Mouse (Mus musculus): ENCODE data around the gene Pgam2. TPM values are rescaled to one million over a fixed set of nuclear protein-coding genes. Genes with fewer than 3 reads are reported as not detected.
A peak's percentile ranks its signal among the peaks of the same experiment; 100 is the strongest.
"Not testable (repeated sequence)": the region's sequence is repeated elsewhere in the genome, so short reads cannot be mapped to it uniquely, and the experiment has no call there.

Gene Pgam2
- polyA plus RNA-seq, 1 experiment from 2014 or later: 1.2 TPM

- peaks cover 13% of the 10 kb centered on the region for H3K4me1 ChIP-seq
- H3K27me3 ChIP-seq: no peaks in the 10 kb centered on the region
- no peak overlapping the region for H3K4me2 ChIP-seq
- WGBS: 46% methylated on average over 1 of the region's 1 CpGs
- no peak for ATAC-seq
- H3K9ac ChIP-seq: no peak overlapping the region
- peaks cover 22% of the 10 kb centered on the region for H3K36me3 ChIP-seq (ENCODE audit: poor library complexity, severe bottlenecking)
- H3K9me3 ChIP-seq (replicated peaks): no peaks in the 10 kb centered on the region
- H3K4me3 ChIP-seq: no peak overlapping the region
- peak overlapping the region; percentile 19; the same call in 1 of the 2 replicates for H3K27ac ChIP-seq
These were observed 32.6 kb upstream of the Pgam2 start for GRCm38 (mm10) chr11:5836126-5836525.

DNA sequence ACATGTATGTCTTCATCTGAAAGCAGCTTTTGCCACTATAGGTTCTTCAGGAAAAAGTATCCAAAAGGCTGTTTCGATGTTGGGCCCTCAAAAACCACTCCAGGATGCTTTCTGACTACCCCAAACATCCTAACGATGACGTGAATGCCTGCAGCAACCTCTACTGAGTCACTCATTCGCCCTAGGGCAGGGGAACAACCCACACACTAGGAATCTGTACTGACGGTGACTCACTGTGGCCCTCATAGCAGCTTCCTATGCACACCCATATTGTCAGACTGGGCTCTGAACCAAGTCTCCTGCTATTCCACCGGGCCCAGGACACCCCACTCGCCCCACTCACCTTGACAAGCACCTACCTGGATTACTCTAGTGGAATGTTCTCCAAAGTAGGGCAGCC, 31.5 kb upstream of the Pgam2 start:
- Histone ChIP-seq H3K27me3 (no peaks in the 10 kb centered on the region), H3K4me3 (no peak overlapping the region), H3K4me1 (peaks cover 13% of the 10 kb centered on the region), H3K27ac (no peak overlapping the region), H3K4me2 (no peak overlapping the region), H3K36me3 (ENCODE audit: poor library complexity, severe bottlenecking) (peaks cover 28% of the 10 kb centered on the region), H3K9me3 (replicated peaks) (no peaks in the 10 kb centered on the region), H3K9ac (no peak overlapping the region)
- 90% methylated on average over 7 of the region's 7 CpGs for WGBS
- no peak for ATAC-seq

- no peaks in the 10 kb centered on the region for H3K9me3 ChIP-seq (replicated peaks)
- no peaks in the 10 kb centered on the region for H3K27me3 ChIP-seq
- H3K4me2 ChIP-seq: no peak overlapping the region
- H3K9ac ChIP-seq: no peak overlapping the region
- no peak overlapping the region for H3K27ac ChIP-seq
- no peak for ATAC-seq
- H3K4me1 ChIP-seq: peaks cover 13% of the 10 kb centered on the region
- 92% methylated on average over 9 of the region's 9 CpGs for WGBS
- H3K36me3 ChIP-seq (ENCODE audit: poor library complexity, severe bottlenecking): peaks cover 30% of the 10 kb centered on the region
- H3K4me3 ChIP-seq: no peak overlapping the region
These were observed 31.0 kb upstream of the Pgam2 start for GRCm38 (mm10) chr11:5834506-5834905.

DNA sequence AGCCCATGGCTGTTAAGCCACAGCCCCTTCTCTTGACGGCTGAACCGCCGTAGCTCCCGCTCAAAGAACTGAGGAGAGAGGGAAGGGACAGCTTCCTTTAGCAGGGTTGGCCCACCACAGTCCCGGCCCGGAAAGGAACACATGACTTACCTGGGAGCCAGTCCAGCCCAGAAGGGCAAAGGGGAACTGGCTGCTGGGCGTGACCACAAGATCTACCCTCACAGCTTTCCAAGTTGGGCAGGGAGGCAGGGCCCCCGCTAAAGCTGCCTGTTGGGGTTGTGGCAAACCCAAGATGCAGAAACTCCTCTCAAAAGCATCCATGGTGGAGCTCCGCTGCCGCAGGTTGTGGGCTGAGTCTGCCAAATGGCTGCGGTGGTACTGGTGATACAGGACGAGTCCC, 25.8 kb upstream of the Pgam2 start:
- ATAC-seq: no peak
- WGBS: 91% methylated on average over 12 of the region's 12 CpGs
- Histone ChIP-seq H3K9me3 (replicated peaks) (no peaks in the 10 kb centered on the region), H3K36me3 (ENCODE audit: poor library complexity, severe bottlenecking) (peaks cover 49% of the 10 kb centered on the region), H3K4me2 (no peak overlapping the region), H3K27ac (no peak overlapping the region), H3K27me3 (no peaks in the 10 kb centered on the region), H3K9ac (no peak overlapping the region), H3K4me1 (no peaks in the 10 kb centered on the region), H3K4me3 (no peak overlapping the region)

DNA sequence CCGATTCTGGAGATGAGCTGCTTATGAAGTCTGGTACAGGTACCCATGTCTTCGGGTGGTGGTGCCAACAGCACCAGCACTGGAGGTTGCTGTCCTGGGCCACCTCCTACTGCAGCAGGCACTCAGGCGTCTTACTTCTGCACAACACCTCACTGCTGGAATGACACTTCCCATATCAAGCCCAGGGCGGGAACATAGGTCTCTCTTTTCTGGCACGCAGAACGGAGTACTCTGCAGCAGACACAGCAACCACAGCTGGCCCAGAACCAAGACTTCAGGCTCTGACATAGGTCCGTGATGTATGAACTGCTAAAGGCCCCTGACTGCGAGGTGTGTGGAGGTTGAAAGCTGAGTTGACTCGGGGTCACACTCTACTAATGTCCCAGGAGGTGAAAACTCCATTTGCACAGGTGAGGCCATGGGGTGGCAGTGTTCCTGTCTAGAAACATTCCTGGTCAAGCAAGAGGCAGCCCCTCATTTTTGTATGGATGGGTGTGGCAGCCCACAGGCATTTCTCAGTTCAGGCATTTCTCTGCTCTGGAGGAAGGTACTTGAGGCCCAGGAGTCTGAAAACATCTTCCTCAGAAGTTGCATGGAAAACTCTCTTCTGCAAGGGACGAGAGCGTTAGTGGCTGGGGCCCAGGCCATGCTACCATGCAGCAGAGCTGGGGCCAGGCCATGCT, 25.1 kb upstream of the Pgam2 start:
- Histone ChIP-seq H3K4me1 (no peaks in the 10 kb centered on the region), H3K9ac (no peak overlapping the region), H3K4me2 (no peak overlapping the region), H3K4me3 (no peak overlapping the region), H3K9me3 (replicated peaks) (no peaks in the 10 kb centered on the region), H3K27ac (no peak overlapping the region), H3K27me3 (no peaks in the 10 kb centered on the region), H3K36me3 (ENCODE audit: poor library complexity, severe bottlenecking) (peaks cover 48% of the 10 kb centered on the region)
- no peak for ATAC-seq
- WGBS: 90% methylated on average over 11 of the region's 11 CpGs

GRCm38 (mm10) chr11:5827931-5828330, 24.4 kb upstream of the Pgam2 start:
- H3K27ac ChIP-seq: no peak overlapping the region
- H3K36me3 ChIP-seq (ENCODE audit: poor library complexity, severe bottlenecking): peaks cover 48% of the 10 kb centered on the region
- no peak overlapping the region for H3K4me2 ChIP-seq
- 88% methylated on average over 5 of the region's 5 CpGs for WGBS
- H3K4me1 ChIP-seq: no peaks in the 10 kb centered on the region
- H3K9me3 ChIP-seq (replicated peaks): no peaks in the 10 kb centered on the region
- H3K27me3 ChIP-seq: no peaks in the 10 kb centered on the region
- no peak overlapping the region for H3K4me3 ChIP-seq
- no peak for ATAC-seq
- H3K9ac ChIP-seq: no peak overlapping the region

GRCm38 (mm10) chr11:5825432-5825831, 21.9 kb upstream of the Pgam2 start:
- no peaks in the 10 kb centered on the region for H3K4me1 ChIP-seq
- peaks cover 23% of the 10 kb centered on the region for H3K36me3 ChIP-seq (ENCODE audit: poor library complexity, severe bottlenecking)
- no peak overlapping the region for H3K4me2 ChIP-seq
- no peak for ATAC-seq
- H3K9me3 ChIP-seq (replicated peaks): no peaks in the 10 kb centered on the region
- H3K27ac ChIP-seq: no peak overlapping the region
- no peaks in the 10 kb centered on the region for H3K27me3 ChIP-seq
- H3K9ac ChIP-seq: no peak overlapping the region
- no peak overlapping the region for H3K4me3 ChIP-seq

GRCm38 (mm10) chr11:5819223-5819622, 15.7 kb upstream of the Pgam2 start:
- no peak overlapping the region for H3K9ac ChIP-seq
- no peak for ATAC-seq
- no peaks in the 10 kb centered on the region for H3K4me1 ChIP-seq
- no peaks in the 10 kb centered on the region for H3K36me3 ChIP-seq (ENCODE audit: poor library complexity, severe bottlenecking)
- no peak overlapping the region for H3K4me3 ChIP-seq
- no peak overlapping the region for H3K4me2 ChIP-seq
- H3K9me3 ChIP-seq (replicated peaks): no peaks in the 10 kb centered on the region
- H3K27me3 ChIP-seq: no peaks in the 10 kb centered on the region
- 84% methylated on average over 2 of the region's 2 CpGs for WGBS
- no peak overlapping the region for H3K27ac ChIP-seq

DNA sequence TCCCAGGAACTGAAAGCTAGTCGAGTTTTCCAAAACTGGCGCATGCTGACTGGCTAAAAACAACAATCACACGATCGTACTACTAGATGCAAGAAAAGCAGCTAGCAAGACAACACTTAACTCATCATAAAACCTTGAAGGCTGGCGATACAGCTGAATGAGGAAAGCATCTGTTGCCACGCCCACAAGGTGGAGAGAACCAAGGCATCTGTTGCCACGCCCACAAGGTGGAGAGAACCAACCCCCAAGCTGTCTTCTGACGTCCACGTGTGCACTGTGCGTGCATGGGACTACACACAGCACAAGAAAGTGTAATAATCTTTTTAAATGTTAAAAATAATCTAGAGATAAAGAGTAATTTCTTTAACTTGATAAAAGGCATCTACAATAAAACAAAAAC, 9.8 kb upstream of the Pgam2 start:
- Histone ChIP-seq H3K9ac (no peak overlapping the region), H3K4me1 (no peaks in the 10 kb centered on the region), H3K27ac (no peak overlapping the region), H3K4me2 (no peak overlapping the region), H3K4me3 (no peak overlapping the region), H3K36me3 (ENCODE audit: poor library complexity, severe bottlenecking) (no peaks in the 10 kb centered on the region), H3K27me3 (no peaks in the 10 kb centered on the region), H3K9me3 (replicated peaks) (peaks cover 5% of the 10 kb centered on the region; the same call in 1 of the 2 replicates)
- ATAC-seq: no peak
- 80% methylated on average over 10 of the region's 10 CpGs for WGBS

DNA sequence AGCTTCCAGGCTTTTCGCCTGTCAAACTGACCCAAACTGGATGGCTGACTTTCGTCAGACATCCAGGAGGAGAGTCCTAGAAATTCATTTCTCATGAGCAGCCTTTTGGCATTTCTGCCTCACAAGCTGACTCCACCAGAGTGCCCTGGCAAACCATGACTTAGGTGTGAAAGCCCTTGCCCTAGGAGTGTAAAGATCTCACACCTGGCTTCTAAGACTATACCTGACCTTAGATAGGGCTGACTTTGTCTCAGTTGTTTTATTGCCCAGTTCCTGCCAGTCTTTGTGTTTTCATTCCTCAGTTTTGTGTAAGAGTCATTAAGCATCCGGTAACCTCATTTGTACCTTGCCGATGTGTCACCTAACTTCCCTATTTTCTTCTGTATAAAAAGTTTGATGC, 6.0 kb upstream of the Pgam2 start:
- not testable (repeated sequence) for H3K9me3 ChIP-seq (replicated peaks); H3K4me2 ChIP-seq; H3K27me3 ChIP-seq; ATAC-seq; H3K9ac ChIP-seq; H3K4me1 ChIP-seq; H3K27ac ChIP-seq; H3K36me3 ChIP-seq (ENCODE audit: poor library complexity, severe bottlenecking); H3K4me3 ChIP-seq
- WGBS: 93% methylated on average over 4 of the region's 4 CpGs

- no peak for ATAC-seq
- Histone ChIP-seq H3K9me3 (replicated peaks) (no peaks in the 10 kb centered on the region), H3K4me3 (no peak overlapping the region), H3K27me3 (no peaks in the 10 kb centered on the region), H3K4me2 (no peak overlapping the region), H3K36me3 (ENCODE audit: poor library complexity, severe bottlenecking) (no peaks in the 10 kb centered on the region), H3K9ac (no peak overlapping the region), H3K4me1 (0 out of 2 replicates have a peak, but pooled peaks cover 6% of the 10 kb centered on the region), H3K27ac (no peak overlapping the region)
- WGBS: 85% methylated on average over 9 of the region's 9 CpGs
These were observed 4.4 kb upstream of the Pgam2 start for GRCm38 (mm10) chr11:5807956-5808355.

GRCm38 (mm10) chr11:5805711-5806110, 2.2 kb upstream of the Pgam2 start:
- 0 out of 2 replicates have a peak, but pooled peaks cover 6% of the 10 kb centered on the region for H3K4me1 ChIP-seq
- no peak overlapping the region for H3K9ac ChIP-seq
- 87% methylated on average over 3 of the region's 3 CpGs for WGBS
- H3K27me3 ChIP-seq: no peaks in the 10 kb centered on the region
- H3K9me3 ChIP-seq (replicated peaks): no peaks in the 10 kb centered on the region
- no peak for ATAC-seq
- no peak overlapping the region for H3K27ac ChIP-seq
- H3K4me3 ChIP-seq: no peak overlapping the region
- no peak overlapping the region for H3K4me2 ChIP-seq
- H3K36me3 ChIP-seq (ENCODE audit: poor library complexity, severe bottlenecking): peaks cover 11% of the 10 kb centered on the region

GRCm38 (mm10) chr11:5804174-5804573, 641 bp upstream of the Pgam2 start:
- WGBS: 73% methylated on average over 5 of the region's 5 CpGs
- Histone ChIP-seq H3K27ac (no peak overlapping the region), H3K4me1 (0 out of 2 replicates have a peak, but pooled peaks cover 6% of the 10 kb centered on the region), H3K9me3 (replicated peaks) (no peaks in the 10 kb centered on the region), H3K4me2 (no peak overlapping the region), H3K9ac (no peak overlapping the region), H3K4me3 (no peak overlapping the region), H3K36me3 (ENCODE audit: poor library complexity, severe bottlenecking) (peaks cover 27% of the 10 kb centered on the region), H3K27me3 (no peaks in the 10 kb centered on the region)
- ATAC-seq: no peak
